ENCODE assay signal across 9 mouse cellular contexts in the genomic region with DNA sequence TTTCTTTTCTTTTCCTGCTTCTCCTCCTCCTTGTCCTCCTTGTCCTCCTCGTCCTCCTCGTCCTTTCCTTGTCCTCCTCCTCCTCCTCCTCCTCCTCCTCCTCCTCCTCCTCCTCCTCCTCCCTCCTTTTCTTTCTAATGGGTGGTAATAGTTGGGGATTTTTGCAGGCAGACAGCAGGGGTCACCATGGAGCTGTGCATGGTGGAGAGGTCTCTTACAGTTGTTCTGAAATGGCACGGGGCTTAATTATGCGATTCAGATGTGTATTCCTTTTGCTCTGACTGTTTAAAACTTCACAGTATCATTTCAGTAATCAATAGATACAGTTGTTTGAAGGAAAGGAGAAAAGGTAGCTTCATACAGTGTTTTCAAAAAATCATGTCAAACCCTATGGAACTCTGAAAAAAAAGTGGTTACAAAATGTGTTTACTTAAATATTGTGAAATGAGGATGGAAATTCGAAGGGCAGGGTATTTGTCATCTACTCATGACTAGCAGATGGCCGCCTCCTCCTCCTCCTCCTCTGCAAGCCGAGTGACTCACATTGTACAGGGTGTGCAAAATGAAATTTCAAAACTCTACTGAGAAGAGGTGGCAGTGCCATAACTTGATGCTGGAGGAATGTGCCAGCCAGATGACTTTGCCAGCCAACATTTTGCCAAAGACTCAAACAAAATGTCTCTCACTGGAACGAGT.
A peak's percentile ranks its signal among the peaks of the same experiment; 100 is the strongest.
DNase-seq lines count a peak whose midpoint lies in the region; ATAC-seq and TF ChIP-seq lines count a peak whose summit lies in the region.
"Had no signal": no experiment of that assay in that cellular context is flagged by ENCODE, and none has a peak within 500 bp of the region (broad histone marks: within the 10 kb centered on the region; RNA-seq: fewer than 3 reads in every experiment).

No protein-coding gene starts in this region.

- no peak overlapping the region for H3K4me3 ChIP-seq in heart, embryonic 10.5 days
- H3K4me3 ChIP-seq in C2C12 (ENCODE audit: insufficient read depth, poor library complexity, severe bottlenecking), result no peak overlapping the region
- no peak overlapping the region for H3K4me3 ChIP-seq in midbrain, embryonic 11.5 days (ENCODE audit: low read depth, low read length)
- H3K4me3 ChIP-seq in forebrain, embryonic 12.5 days (replicated peaks), result no peak overlapping the region
- H3K4me3 ChIP-seq: heart, embryonic 15.5 days had no signal

- peak; percentile 82 for DNase-seq in heart, adult 11 months
- no peak for DNase-seq in heart, embryonic 10.5 days (ENCODE audit: low spot score)
- no peak for DNase-seq in brain, embryonic 14.5 days (ENCODE audit: low read depth)
- peak; percentile 75 for DNase-seq in layer of hippocampus, adult 9-11 months
- DNase-seq in right cerebral cortex, postnatal 10 days (ENCODE audit: low spot score in 2 of 2), result peak; percentile 18 to 25
- no peak for DNase-seq in midbrain, embryonic 11.5 days (ENCODE audit: low spot score, missing footprints)

- no peaks in the 10 kb centered on the region for H3K36me3 ChIP-seq in heart, embryonic 10.5 days
- H3K36me3 ChIP-seq in C2C12 (ENCODE audit: control insufficient read depth, insufficient read depth), result no peaks in the 10 kb centered on the region
- no peaks in the 10 kb centered on the region for H3K36me3 ChIP-seq in midbrain, embryonic 11.5 days (ENCODE audit: control insufficient read depth, insufficient read depth, low read length)
- H3K36me3 ChIP-seq in forebrain, embryonic 12.5 days (replicated peaks), result no peaks in the 10 kb centered on the region
- H3K36me3 ChIP-seq: heart, embryonic 15.5 days had no signal

- TF ChIP-seq CTCF in C2C12 (IDR thresholded peaks at IDR 0.05; ENCODE audit: control insufficient read depth, insufficient read depth, insufficient read length), result no peak
- peak; percentile 15; the same call in 1 of the 2 replicates for TF ChIP-seq CTCF in brain, embryonic 14.5 days (IDR thresholded peaks at IDR 0.05; ENCODE audit: borderline replicate concordance, extremely low read depth, insufficient read depth, insufficient read length)

- H3ac ChIP-seq in C2C12 (ENCODE audit: control insufficient read depth, insufficient read length, low read depth), result no peak overlapping the region

- H3K79me3 ChIP-seq in C2C12 (ENCODE audit: low read depth), result no peaks in the 10 kb centered on the region

- H3K4me1 ChIP-seq in heart, embryonic 10.5 days, result no peaks in the 10 kb centered on the region
- no peaks in the 10 kb centered on the region for H3K4me1 ChIP-seq in midbrain, embryonic 11.5 days (ENCODE audit: control insufficient read depth, insufficient read depth, low read length)
- no peaks in the 10 kb centered on the region for H3K4me1 ChIP-seq in forebrain, embryonic 12.5 days
- H3K4me1 ChIP-seq: heart, embryonic 15.5 days had no signal

- no peak overlapping the region for H3K27ac ChIP-seq in heart, embryonic 10.5 days
- H3K27ac ChIP-seq in midbrain, embryonic 11.5 days (ENCODE audit: low read depth, low read length), result no peak overlapping the region
- H3K27ac ChIP-seq in forebrain, embryonic 12.5 days, result no peak overlapping the region
- H3K27ac ChIP-seq: heart, embryonic 15.5 days had no signal

- H3K27me3 ChIP-seq in heart, embryonic 10.5 days (ENCODE audit: insufficient read depth, poor library complexity, severe bottlenecking), result no peaks in the 10 kb centered on the region
- H3K27me3 ChIP-seq in C2C12 (ENCODE audit: control insufficient read depth, insufficient read depth, insufficient read length), result no peaks in the 10 kb centered on the region
- no peaks in the 10 kb centered on the region for H3K27me3 ChIP-seq in midbrain, embryonic 11.5 days (ENCODE audit: control insufficient read depth, insufficient read depth, low read length)
- no peaks in the 10 kb centered on the region for H3K27me3 ChIP-seq in forebrain, embryonic 12.5 days
- H3K27me3 ChIP-seq: heart, embryonic 15.5 days had no signal

- no peak for ATAC-seq in midbrain, embryonic 11.5 days (ENCODE audit: low FRiP score)
- no peak for ATAC-seq in forebrain, embryonic 12.5 days (ENCODE audit: low FRiP score)

- no peaks in the 10 kb centered on the region for H3K79me2 ChIP-seq in C2C12 (ENCODE audit: control insufficient read depth, insufficient read depth)

- no peak for TF ChIP-seq POLR2A in brain, embryonic 14.5 days (IDR thresholded peaks at IDR 0.05; ENCODE audit: borderline replicate concordance, extremely low read depth, insufficient read depth, insufficient read length, poor library complexity, severe bottlenecking)

- WGBS in heart, embryonic 10.5 days, result 69% methylated on average over 8 of the region's 8 CpGs
- 64% methylated on average over 8 of the region's 8 CpGs for WGBS in midbrain, embryonic 11.5 days
- WGBS in forebrain, embryonic 12.5 days, result 73% methylated on average over 8 of the region's 8 CpGs

- H3K4me2 ChIP-seq in midbrain, embryonic 11.5 days, result no peak overlapping the region
- H3K4me2 ChIP-seq in forebrain, embryonic 12.5 days, result no peak overlapping the region
- H3K4me2 ChIP-seq: heart, embryonic 15.5 days had no signal

- no peak overlapping the region for H3K9ac ChIP-seq in midbrain, embryonic 11.5 days (ENCODE audit: low read length)
- H3K9ac ChIP-seq in forebrain, embryonic 12.5 days, result no peak overlapping the region
- H3K9ac ChIP-seq: heart, embryonic 15.5 days had no signal

- no peaks in the 10 kb centered on the region for H3K9me3 ChIP-seq in heart, embryonic 10.5 days
- no peaks in the 10 kb centered on the region for H3K9me3 ChIP-seq in midbrain, embryonic 11.5 days (ENCODE audit: control insufficient read depth, low read length)
- H3K9me3 ChIP-seq in forebrain, embryonic 12.5 days, result no peaks in the 10 kb centered on the region
- H3K9me3 ChIP-seq: heart, embryonic 15.5 days had no signal

TF ChIP-seq in C2C12, 6 proteins besides CTCF, POLR2A, EP300 and RAD21:
- TF ChIP-seq USF1 (IDR thresholded peaks at IDR 0.05; ENCODE audit: low read depth) (no peak), CEBPB (IDR thresholded peaks at IDR 0.05; ENCODE audit: low read depth) (peak; percentile 89)

Comparison
In these comparisons a context has a peak if more than half of its experiments do, and no peak if none do; other contexts are left out.
1. DNase-seq: peak in heart, adult 11 months (single experiment), layer of hippocampus, adult 9-11 months (single experiment) and right cerebral cortex, postnatal 10 days (2 of 2); none in heart, embryonic 10.5 days (single experiment), brain, embryonic 14.5 days (single experiment) and midbrain, embryonic 11.5 days (single experiment).